Mouse (Mus musculus) kidney, adult 2 months (tissue): ENCODE data around the gene Rbm15. TPM values are rescaled to one million over a fixed set of nuclear protein-coding genes. Genes with fewer than 3 reads are reported as not detected.

Source experiments
- DNase-seq: peaks from one replicate; pipeline ENCODE4 v3.0.0; 2021
- H3K27ac ChIP-seq: fragments of 200-500 bp; 2 replicates; pipeline ENCODE4 v1.5.1; 2012; ENCODE audit warnings: low read depth, low read length, control low read depth, inconsistent platforms; ENCODE audit not compliant: insufficient read depth
- H3K27me3 ChIP-seq: fragments of 200-500 bp; replicated peaks from 2 replicates; pipeline ENCODE4 v1.6.1; 2012; ENCODE audit warnings: mild to moderate bottlenecking, moderate library complexity, low read length, inconsistent platforms; ENCODE audit not compliant: control insufficient read depth, insufficient read depth
- H3K36me3 ChIP-seq: fragments of 200-500 bp; 2 replicates; pipeline ENCODE4 v1.6.1; 2012; ENCODE audit warnings: mild to moderate bottlenecking, moderate library complexity, low read length, inconsistent platforms; ENCODE audit not compliant: control insufficient read depth, insufficient read depth
- H3K4me1 ChIP-seq: fragments of 200-500 bp; 2 replicates; pipeline ENCODE4 v1.6.1; 2011; ENCODE audit warnings: low read length; ENCODE audit not compliant: control insufficient read depth, insufficient read depth
- H3K4me3 ChIP-seq: fragments of 200-500 bp; 2 replicates; pipeline ENCODE4 v1.5.1; 2011; ENCODE audit warnings: mild to moderate bottlenecking, low read depth, low read length, control low read depth; ENCODE audit not compliant: insufficient read depth
- CTCF ChIP-seq: fragments of 200-500 bp; conservative IDR thresholded peaks from 2 replicates; pipeline ENCODE4 v1.5.1; 2011; ENCODE audit warnings: low read depth, mild to moderate bottlenecking, control low read depth, low read length, moderate library complexity, mixed read lengths; ENCODE audit not compliant: insufficient read depth, insufficient read length
- POLR2A ChIP-seq: fragments of 200-500 bp; IDR thresholded peaks from one replicate; pipeline ENCODE4 v1.6.1; 2011; ENCODE audit warnings: low read depth, low read length, control low read depth
- WGBS: fragments of 180-500 bp; shearing (Covaris S2); methylation state at CpG from one replicate; pipeline ENCODE4 v1.1.7; 2018; 5-methylcytosine and 5-hydroxymethylcytosine counted together
- polyA plus RNA-seq: library from polyadenylated mRNA; depleted of rRNA; stranded (reverse); fragments of >200 nt; gene quantifications from 2 replicates; pipeline ENCODE4 v1.2.3, GENCODE M21; 2012

The Rbm15 gene
- polyA plus RNA-seq, 1 experiment: 6.2 TPM

GRCm38 (mm10) chr3:107363391-107363790, 29.9 kb upstream of the Rbm15 start:
- no peak overlapping the region for H3K4me3 ChIP-seq
- H3K27ac ChIP-seq: no peak overlapping the region
- TF ChIP-seq POLR2A (no peak), CTCF (no peak)
- no peaks in the 10 kb centered on the region for H3K36me3 ChIP-seq
- WGBS: 66% methylated on average over 5 of the region's 5 CpGs
- no peaks in the 10 kb centered on the region for H3K27me3 ChIP-seq
- H3K4me1 ChIP-seq: no peaks in the 10 kb centered on the region
- peak; percentile 46 for DNase-seq

GRCm38 (mm10) chr3:107360341-107360740, 26.9 kb upstream of the Rbm15 start:
- Histone ChIP-seq H3K27ac (no peak overlapping the region), H3K4me3 (no peak overlapping the region), H3K4me1 (no peaks in the 10 kb centered on the region), H3K36me3 (no peaks in the 10 kb centered on the region), H3K27me3 (no peaks in the 10 kb centered on the region)
- WGBS: 53% methylated on average over 4 of the region's 4 CpGs
- DNase-seq: no peak
- TF ChIP-seq POLR2A (no peak), CTCF (no peak)

GRCm38 (mm10) chr3:107357700-107358234, 24.3 kb upstream of the Rbm15 start:
- Histone ChIP-seq H3K4me1 (no peaks in the 10 kb centered on the region), H3K36me3 (no peaks in the 10 kb centered on the region), H3K4me3 (no peak overlapping the region), H3K27ac (no peak overlapping the region), H3K27me3 (no peaks in the 10 kb centered on the region)
- no peak for DNase-seq
- 74% methylated on average over 3 of the region's 3 CpGs for WGBS
- TF ChIP-seq CTCF (no peak), POLR2A (no peak)

- Histone ChIP-seq H3K4me3 (no peak overlapping the region), H3K27ac (no peak overlapping the region), H3K27me3 (no peaks in the 10 kb centered on the region), H3K4me1 (no peaks in the 10 kb centered on the region), H3K36me3 (no peaks in the 10 kb centered on the region)
- peak; percentile 77 for TF ChIP-seq CTCF
- no peak for TF ChIP-seq POLR2A
- 2% methylated on average over 11 of the region's 11 CpGs for WGBS
- peak; percentile 84 for DNase-seq
These were observed 23.5 kb upstream of the Rbm15 start for GRCm38 (mm10) chr3:107356964-107357441.

GRCm38 (mm10) chr3:107355618-107356260, 22.3 kb upstream of the Rbm15 start:
- Histone ChIP-seq H3K4me3 (no peak overlapping the region), H3K27me3 (no peaks in the 10 kb centered on the region), H3K27ac (no peak overlapping the region), H3K4me1 (no peaks in the 10 kb centered on the region), H3K36me3 (no peaks in the 10 kb centered on the region)
- TF ChIP-seq POLR2A (no peak), CTCF (no peak)
- no peak for DNase-seq
- 92% methylated on average over 6 of the region's 6 CpGs for WGBS

- Histone ChIP-seq H3K27ac (no peak overlapping the region), H3K27me3 (no peaks in the 10 kb centered on the region), H3K4me3 (no peak overlapping the region), H3K4me1 (no peaks in the 10 kb centered on the region), H3K36me3 (no peaks in the 10 kb centered on the region)
- 72% methylated on average over 3 of the region's 3 CpGs for WGBS
- TF ChIP-seq CTCF (no peak), POLR2A (no peak)
- no peak for DNase-seq
These were observed 18.2 kb upstream of the Rbm15 start for GRCm38 (mm10) chr3:107351706-107352105.

- Histone ChIP-seq H3K4me3 (no peak overlapping the region), H3K27ac (no peak overlapping the region), H3K36me3 (no peaks in the 10 kb centered on the region), H3K4me1 (no peaks in the 10 kb centered on the region), H3K27me3 (no peaks in the 10 kb centered on the region)
- WGBS: 81% methylated on average over 3 of the region's 3 CpGs
- DNase-seq: no peak
- TF ChIP-seq POLR2A (no peak), CTCF (no peak)
These were observed 15.5 kb upstream of the Rbm15 start for GRCm38 (mm10) chr3:107349006-107349405.
